Mouse (Mus musculus): ENCODE results near the gene Spryd3.

DNA sequence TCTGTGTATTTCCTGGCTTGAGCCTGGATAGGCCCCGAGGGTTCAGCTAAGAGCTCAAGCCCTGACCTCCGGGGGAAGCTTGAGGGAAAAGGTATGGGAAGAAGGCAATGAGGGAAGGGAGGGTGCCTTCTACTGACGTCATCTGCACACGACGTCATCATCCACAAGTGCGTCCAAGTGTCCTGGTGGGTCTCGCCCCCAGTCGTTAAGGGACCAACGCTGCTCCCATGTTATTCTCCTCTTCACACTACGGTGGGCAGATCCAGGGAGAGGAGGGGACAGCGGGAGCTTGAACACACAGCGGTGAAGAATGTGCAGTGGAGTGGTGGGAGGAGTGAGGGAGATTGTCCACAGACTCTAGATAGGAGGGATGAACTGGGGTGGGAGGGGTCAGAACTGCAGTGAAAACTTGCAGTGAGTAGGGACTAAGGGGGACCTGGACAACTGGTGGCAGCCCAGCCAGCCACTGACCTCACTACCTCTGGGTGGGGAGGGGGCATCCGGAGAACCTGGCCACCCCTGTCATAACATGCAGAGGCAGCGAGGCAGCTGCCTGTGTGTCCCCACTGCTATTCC lies 32.6 kb downstream of the Spryd3 start:
- TF ChIP-seq CTCF (IDR thresholded peaks at IDR 0.05; ENCODE audit: low read depth): no peak
- TF ChIP-seq EP300 (IDR thresholded peaks at IDR 0.05; ENCODE audit: low read depth): no peak

Measured in liver, postnatal 0 days (tissue).